Mouse (Mus musculus) regulatory T cell (primary cell): ENCODE results near the gene Itih2.

Source experiments
- in situ Hi-C: fragments of 300-600 bp; cut with MboI, MseI; formaldehyde crosslinking; loops from one replicate; pipeline ENCODE4 v1.15.1; 2025; ENCODE audit warnings: high pct_unique_total_duplicates

Gene Itih2

DNA sequence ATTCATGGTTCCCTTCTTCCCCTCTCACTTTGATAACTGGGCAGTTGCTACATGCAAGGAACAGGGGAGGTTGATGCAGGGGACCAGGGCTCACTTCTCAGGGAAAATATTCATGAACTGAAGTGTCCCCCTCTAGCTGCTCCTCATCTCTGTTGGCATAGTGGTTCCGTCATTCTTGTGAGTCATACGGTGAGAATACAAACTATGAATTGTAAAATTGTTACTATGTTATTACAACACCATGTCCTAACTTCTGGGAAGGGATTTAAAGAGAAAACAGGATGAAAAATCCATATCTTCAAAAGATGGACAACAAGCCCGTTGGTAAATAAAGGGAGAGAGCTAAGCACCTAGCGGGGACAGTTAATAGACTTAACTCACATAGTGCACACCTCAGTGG is at the start of gene Itih2:
Gene Itih2, minus strand, starts transcription at position 101 of the 400 bp plus-strand sequence.
- in situ Hi-C loops: no loop called here

DNA sequence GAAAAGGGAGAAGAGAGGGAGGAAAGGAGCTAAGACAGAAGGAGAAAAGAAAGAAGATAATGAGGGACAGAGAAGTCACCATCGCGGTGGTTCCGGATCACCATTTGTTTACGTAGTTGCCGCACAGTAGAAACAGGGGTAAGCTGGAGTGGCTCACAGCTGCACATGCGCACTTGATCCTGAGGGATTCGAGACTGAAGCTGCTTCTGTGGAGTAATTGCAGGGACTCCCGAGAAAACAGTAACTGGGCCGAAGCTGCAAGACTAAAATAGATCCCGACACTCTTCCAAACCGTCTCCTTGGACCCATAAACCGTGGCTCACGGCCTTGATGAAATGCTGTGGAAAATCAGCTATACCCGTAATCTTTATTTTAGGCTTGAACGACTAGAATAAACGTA is 38.8 kb upstream of the Itih2 start:
- in situ Hi-C loops: no loop called here

DNA sequence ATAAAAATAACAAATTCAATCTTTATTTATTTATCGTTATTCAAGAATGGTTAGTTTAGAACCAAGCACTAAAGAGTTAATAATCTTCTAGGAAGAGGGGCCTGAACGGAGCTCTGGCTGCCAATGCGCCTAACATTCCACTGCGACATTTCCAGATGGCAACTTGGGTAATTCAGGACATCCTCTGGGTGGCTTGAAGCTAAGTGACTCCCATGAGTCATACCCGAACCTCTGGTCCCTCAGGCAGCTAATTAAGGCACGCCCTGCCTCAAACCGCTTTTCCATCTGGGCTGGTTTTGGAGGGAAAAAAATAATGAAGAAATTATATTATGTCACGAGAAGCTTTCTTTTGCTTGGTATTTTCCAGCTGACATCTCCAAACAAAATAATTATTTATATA is 36.8 kb upstream of the Itih2 start:
- in situ Hi-C loops: no loop called here

DNA sequence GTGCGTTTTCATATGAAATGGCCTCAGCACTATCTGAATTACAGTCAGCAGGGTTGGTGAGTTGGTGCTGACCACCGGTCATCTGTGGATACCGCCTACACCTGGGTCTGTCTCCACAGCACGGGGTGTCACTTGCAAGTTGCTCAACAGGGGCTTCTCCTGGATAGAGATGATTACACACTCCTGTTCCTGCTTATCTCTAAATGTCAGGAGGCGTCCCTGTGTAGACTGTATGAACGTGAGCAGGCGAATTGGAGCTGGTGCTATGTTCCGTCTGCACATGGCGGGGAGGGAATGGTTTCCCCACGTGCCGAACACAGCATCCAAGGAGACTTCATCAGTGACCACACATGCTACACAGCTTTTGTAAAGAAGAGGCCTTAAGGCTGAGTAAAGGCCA is 36.1 kb upstream of the Itih2 start:
- in situ Hi-C loops: no loop called here

DNA sequence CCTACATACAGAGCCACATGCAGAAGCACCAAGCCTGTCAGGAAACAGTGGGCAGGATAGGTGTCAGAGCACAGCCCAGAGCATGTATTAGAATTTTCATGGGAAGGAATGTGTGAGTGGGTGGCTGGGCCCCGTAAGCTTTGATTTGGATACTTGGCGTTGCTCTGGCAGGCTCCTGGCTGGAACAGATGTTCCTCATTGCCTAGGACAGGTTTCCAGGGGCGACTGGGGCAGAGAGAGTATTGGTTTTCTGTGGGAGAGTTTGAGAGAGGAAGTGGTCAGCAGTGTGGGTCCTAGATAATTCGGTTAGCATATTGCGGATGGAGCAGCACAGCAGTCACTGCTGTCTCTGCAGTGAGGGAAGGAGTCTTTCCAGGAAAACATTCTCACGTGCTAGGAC is 35.4 kb upstream of the Itih2 start:
- in situ Hi-C loops: no loop called here

DNA sequence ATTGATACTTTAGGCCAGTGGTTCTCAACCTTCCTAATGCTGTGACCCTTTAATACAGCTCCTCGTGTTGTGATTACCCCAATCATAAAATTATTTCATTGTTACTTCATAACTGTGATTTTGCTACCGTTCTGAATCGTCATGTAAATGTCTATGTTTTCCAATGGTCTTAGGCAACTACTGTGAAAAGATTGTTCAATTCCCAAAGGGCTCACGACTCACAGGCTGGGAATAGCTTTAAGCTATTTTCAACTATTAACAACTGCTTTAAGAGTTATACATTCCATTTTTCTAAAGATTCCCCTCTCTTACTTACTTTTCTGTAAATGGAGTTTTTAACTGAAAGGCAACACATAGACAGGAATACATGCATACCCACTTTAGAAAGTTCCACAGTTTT is 30.8 kb upstream of the Itih2 start:
- in situ Hi-C loops: no loop called here

DNA sequence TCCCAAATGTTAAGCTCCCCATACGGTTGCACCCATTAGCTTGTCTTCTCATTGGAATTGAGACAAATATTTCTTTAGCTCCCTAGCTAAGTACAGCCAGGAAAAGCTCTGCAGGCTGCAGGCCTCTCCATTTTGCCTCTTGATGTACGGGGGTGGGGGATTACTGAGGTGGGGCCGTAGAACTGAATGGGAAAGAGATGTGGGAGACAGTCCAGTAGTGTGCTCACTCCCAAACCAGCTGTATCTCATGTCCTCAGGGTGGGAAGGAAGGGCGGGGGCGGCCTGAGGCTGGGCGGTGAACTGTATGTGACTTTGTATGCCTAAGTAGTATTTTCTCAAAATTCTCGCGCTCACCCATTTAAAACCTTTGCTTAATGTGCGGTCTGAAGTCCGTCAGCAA is 26.0 kb upstream of the Itih2 start:
- in situ Hi-C loops: no loop called here

DNA sequence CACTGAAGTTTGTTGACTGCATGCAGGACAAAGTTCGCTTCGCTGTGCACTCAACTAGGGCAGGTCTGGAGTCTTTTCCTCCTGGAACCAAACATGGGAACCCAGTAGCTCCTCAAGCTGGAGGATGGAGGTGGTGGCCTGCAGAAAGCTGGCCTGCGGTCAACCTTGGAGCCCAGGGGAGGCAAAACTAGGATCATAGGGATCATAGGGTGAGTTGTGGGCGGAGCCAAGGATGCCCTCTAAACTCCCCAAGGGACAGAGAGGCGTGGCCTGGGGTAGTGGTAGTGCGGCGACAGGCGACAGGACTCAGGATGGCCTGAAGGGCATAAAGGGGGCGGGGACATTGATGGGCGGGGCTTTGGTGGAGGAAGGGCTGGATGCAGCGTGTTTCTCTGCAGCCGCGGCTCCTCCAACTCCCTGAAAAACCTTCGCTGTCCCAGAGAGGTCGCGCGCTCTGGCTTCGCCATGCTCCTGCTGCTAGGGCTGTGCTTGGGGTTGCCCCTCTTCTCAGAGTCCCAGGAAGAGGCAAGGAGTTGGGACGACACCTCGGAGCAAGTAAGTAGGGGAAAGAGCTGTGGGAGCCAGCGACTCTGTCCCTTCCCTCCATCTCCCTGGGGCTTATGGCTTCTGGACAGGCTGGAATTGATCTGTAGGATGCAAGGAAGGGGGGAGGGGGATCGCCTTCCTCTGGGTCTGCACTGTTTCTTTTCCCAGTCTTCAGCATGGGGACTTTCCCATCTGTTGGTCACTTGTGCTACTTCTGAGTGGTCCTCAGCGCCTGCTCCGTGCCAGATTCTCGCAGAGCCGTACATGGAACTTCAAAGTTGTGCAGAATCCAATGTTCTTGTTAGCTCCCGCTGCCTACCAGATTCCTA is 22.2 kb upstream of the Itih2 start, which contains the start of gene Itih5:
Gene Itih5, plus strand, starts transcription at position 371 of the 875 bp plus-strand sequence.
- in situ Hi-C loops: no loop called here

DNA sequence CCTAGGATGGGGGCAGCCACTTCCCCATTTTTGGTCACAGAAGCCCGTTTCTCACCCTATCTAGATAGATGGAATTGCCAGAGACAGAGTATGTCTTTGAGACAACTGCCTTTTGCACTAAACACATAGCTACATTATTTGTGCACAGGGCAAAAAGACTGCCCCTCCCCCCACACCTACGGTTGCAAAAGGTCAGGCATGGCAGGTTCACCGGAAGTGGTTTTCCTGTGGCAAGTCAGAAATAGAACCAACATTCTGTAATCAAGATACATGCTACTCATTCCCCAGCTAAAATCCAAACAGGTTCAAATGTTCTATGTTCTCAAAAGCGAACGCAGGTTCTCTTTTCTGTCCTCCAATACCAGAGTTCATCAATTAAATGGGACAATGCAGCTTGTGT is 21.4 kb upstream of the Itih2 start:
- in situ Hi-C loops: no loop called here

DNA sequence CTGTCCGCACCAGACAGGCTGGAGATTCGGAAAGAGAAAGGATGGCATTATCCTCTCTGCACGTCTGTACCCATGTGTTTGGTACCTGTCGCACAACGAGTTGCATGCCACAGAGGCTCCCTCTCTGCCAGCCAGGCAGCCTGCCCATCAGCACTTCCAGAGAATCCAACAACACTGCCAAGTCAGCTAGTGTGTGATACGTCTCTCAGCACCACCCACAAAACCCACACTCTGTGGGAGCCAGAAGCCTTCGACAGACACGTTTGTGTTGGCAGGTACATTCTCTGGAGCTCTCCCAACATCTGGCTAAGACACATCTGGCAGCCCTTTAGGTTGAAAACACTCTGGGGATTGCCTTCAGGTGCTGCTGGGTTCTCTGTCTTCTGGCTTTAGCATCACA is 16.0 kb upstream of the Itih2 start:
- in situ Hi-C loops: no loop called here

DNA sequence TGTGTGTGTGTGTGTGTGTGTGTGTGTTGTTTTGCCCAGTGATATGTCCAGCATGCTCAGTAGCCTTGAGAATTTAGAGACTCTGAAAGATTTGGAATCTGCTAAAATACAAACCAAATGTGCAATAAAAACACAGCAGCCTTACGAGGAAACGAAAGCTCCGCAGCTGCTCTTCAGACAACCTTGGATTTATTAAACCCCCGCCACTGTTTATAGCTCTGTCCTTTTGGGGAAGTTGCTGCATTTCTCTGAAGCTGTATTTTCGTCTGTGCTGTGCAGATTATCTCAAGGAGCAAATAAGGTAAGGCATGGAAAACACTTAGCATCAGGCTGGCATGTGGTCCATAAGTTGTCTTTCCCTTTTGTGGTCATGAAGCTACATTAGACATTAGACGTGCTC is 14.3 kb upstream of the Itih2 start:
- in situ Hi-C loops: no loop called here

DNA sequence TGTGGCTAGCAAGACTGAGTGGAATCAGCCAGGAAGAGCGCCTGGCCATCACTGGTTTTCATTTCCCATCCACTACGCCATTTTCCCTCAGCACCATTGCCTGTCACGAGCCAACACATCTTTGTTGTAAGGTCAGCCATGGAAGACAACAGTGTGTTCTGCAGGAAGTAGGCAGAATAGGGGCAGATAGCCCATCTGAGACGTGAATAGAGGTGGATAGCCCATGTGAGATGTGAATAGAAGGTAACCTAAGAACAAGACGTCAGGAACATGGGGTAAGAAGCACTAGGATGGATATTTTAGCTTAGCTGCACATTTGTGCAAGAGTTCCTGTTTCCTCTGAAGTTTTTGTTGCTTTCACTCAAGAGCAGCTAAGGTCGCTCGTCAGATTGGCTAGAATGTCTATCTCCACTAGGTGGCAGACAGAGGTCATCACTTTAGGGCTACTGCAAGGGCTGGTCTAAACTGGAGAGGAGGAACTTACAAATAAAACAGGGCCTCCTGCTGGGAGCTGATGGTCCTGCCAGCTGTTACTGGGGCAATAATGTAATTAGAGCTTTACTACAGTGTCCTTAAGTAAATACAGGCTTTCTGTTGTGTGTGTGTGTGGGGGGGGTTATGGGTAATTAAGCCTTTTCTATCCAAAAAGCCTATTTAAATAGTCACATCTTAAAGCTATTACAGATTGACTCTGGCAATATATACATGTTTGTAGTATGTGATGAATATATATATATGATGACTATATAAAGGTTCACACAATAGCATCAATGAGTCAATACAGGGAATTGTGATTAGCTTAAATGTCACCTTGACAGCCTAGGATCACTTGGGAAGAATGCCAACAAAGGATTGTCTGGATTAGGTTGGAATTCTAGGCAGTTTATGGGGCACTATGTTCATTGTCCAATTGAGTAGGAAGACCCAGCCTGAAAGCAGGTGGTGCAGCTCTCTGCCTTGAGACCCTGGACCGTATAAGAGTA is 11.6 kb upstream of the Itih2 start:
- in situ Hi-C loops: loop anchor here (5.0 kb wide), 1 partner anchor 150 kb away; no protein-coding TSS in a partner anchor

DNA sequence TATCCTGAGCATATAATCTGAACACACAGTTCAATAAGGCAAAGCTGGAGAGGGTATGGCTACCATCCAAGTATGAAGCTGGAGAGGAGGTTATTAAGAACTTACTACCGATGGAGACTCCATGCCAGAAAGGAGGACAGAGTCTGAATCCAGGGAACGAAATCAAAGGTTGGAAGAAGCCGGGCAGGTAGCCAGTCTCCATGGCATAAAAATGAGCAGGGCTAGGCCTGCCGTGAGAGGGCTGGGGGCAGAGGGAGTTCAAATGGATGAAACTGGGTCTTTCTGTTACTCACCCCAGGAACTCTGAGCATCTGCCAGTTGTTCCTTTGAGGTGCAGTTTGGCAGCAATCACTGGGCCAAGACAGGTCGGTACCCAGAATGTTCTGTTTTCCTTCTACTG is 9.3 kb upstream of the Itih2 start:
- in situ Hi-C loops: loop anchor here (5.0 kb wide), 1 partner anchor 152 kb away; no protein-coding TSS in a partner anchor

DNA sequence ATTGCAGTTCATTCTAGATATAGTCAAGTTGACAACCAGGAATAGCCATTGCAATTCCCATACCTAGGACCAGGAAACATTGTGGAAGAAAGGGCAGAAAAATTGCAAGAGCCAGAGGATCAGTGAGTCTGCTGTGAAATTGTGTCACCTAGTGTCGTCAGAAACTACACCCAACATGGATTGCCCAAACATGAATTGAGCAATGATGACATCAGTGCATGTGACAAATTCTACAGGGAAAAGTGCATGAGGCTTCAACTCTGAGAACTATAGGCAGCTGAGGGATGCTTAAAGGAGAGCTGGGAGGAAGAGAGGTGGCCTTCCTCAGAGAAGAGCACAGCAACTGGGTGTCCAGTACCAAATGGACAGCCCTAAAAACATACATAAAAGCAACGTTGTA is 6.1 kb upstream of the Itih2 start:
- in situ Hi-C loops: loop anchor here (5.0 kb wide), 1 partner anchor 35 kb away; no protein-coding TSS in a partner anchor

DNA sequence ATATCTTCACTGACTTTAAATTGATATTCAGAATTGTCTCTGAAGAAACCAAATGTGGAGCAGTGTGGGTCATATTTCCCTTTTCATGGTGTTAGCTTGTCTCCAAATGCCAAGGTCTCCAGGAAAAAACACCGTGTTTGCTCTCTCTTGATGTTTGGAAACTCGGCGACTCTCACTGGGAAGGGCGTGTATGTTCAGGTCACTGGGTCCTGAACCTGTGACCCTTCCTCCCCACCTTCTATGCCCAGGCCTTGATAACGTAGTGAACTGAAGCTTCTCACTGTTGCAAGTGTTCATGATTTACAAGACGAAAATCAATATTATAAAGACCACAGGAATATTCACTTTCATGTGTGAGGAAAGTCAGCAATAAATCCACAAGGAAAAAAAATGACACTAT is 2.7 kb upstream of the Itih2 start:
- in situ Hi-C loops: no loop called here

DNA sequence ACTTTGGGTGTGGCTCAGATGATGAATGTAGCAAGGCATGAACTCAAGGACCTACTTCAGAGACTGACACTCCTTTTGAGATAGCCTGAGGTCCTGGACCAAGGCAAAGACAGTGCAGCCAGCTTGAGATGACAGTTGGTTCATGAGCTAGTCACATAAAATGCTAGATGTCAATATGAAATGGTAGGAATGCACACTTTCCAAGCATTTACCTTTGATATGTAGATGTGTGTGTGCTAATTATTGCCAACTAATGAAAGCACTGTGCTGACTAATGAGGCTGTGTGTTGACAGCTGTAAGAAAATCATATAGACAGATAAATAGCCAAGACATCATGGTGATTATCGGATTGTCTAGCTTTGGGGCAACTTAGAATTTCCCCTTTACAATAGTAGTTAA is 932 bp upstream of the Itih2 start:
- in situ Hi-C loops: no loop called here

DNA sequence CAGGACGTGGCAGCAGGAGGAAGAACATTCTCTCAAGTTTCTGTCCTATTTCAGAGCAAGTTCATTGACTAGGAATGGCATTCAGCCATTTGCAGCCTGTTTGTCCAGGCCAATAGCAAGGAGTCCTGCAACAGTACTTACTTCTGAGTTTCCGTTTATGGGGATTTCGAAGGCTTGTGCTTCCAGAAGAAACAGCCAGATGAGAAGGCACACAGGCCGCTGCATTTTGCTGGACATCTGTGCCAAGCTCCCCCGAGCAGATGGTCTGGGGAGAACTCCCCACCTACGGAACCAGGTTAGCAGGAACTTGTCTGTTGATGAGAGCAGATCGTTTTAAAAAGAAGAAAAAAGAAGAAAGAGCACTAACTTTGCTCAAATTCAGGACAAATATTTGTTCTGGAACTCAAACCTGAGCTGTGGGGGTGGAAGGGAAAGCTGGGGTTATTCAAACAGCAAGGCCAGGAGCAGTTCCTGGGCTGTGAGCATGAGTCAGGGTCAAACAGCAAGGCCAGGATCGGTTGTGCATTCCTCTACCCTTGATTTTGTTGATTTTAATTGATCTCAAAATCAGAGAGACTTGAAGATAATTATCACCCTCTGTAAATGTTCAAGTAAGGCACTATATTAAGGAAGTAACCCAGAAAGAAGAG is 730 bp downstream of the Itih2 start:
- in situ Hi-C loops: no loop called here

DNA sequence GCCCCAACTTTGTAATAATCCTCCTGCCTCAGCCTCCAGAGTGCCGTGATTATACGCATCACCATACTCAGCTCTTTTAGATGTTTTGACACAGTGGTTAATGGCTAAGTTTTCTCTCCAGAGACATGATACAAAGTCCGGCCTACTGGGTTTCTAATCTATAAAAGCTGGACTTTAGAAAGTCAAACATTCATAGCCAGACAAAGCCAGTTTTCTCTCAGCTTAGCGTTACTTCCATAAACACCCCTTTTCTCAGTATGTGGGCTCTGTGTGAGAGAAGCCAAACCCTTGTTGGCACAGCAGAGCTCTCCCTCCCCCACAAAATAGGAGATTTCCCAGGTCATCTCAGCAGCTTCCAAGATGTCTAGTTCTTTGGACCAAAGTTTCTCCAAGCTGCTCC is 2.6 kb downstream of the Itih2 start:
- in situ Hi-C loops: no loop called here

DNA sequence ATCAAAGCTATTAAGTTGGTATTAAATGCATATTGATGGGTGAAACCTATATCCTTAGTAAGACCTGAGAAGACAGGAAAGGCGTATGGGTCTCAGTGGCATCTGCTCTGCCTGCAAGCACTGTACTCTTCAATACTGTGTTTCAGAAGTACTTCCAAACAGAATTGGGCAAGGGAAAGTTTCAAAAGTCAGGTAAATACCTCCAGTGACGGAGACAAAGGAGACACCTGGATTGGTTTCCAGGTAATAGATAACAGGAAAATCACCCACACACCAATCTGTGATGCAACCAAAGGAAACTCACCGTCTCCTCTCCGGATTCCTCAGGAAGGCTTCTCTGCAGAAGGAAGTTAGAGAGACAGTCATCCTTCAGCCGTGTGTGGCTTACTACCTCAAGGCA is 3.7 kb downstream of the Itih2 start:
- in situ Hi-C loops: no loop called here

DNA sequence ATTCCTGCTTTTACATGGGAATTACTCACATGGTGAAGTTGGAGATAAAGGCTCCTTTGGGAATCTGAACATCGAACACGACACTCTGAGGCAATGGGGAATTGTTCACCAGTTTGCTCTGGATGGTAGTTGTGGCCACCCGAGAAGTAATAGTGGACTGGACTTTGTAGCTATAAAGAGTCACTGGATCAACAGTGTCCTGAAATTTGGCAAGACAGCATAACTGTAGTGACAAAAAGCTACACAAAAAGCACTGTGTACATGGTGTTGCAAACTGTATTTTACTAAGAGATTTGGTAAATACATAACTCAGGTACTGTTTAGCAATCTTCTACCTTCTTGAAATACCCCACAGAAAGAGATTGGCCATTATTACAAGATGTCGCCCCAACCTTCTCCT is 5.1 kb downstream of the Itih2 start:
- in situ Hi-C loops: no loop called here

DNA sequence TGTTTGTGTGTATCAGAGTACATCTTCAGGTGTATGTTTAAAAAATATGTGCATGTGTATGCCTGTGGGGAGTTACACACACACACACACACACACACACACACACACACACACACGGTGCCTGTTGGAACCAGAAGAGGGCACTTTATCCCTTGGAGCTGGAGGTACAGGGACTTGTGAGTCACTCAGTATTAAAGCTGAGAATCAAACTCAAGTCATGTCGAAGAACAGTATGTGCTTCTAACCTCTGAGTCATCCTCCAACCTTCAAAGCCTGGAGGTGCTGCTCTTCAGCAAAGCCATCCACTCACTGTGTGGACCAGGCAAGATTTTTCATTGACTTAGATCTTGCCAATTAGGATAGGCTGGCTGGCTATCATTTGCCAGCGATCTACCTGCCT is 9.4 kb downstream of the Itih2 start:
- in situ Hi-C loops: no loop called here

DNA sequence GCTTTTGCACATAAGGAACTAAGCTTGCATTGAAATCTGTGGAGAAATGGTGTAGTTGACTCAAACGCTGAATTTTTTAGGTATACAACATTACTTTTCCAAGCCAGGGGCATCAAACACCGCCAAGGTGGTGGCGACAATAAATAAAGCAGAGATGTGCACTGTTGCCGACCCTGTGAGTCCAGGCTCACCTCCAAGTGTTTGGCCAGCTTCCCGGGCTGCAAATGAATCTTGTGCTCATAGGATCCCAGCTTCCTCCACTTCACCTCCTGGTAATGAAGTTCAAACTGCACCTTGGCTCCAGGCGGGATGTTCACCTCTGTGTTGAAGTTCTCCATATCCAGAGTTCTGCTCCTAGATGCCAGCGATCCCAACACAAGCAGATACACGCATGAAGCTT is 11.9 kb downstream of the Itih2 start:
- in situ Hi-C loops: no loop called here
